Mouse (Mus musculus) MEL (cell line): ENCODE measurements around the gene Ap4b1. TPM values are rescaled to one million over a fixed set of nuclear protein-coding genes. Genes with fewer than 3 reads are reported as not detected.

Source experiments
- DNase-seq: peaks from one replicate; pipeline ENCODE4 v3.0.0; 2011; ENCODE audit warnings: low read depth, low spot score
- H3K27ac ChIP-seq: 2 replicates; pipeline ENCODE4 v1.5.1; 2012; ENCODE audit warnings: low read depth, mild to moderate bottlenecking, control low read depth, low read length, moderate library complexity; ENCODE audit not compliant: control insufficient read depth
- H3K27me3 ChIP-seq, 2 experiments: fragments of 150-350 bp in 1 of 2; sonication (generic) in 1 of 2; 2 replicates each; pipeline ENCODE4 v1.6.1; 2012; ENCODE audit warnings: low read length in 2 of 2, mild to moderate bottlenecking in 2 of 2, improper control_type of control experiment in 1 of 2, moderate library complexity in 1 of 2; ENCODE audit not compliant: insufficient read depth in 2 of 2, control insufficient read depth in 1 of 2
- H3K36me3 ChIP-seq, 2 experiments: 2 replicates each; pipeline ENCODE4 v1.6.1; 2012 to 2014; ENCODE audit warnings: low read length in 2 of 2, improper control_type of control experiment in 1 of 2, inconsistent platforms in 1 of 2, mild to moderate bottlenecking in 1 of 2; ENCODE audit not compliant: insufficient read depth in 2 of 2, control insufficient read depth in 1 of 2
- H3K4me1 ChIP-seq, 2 experiments: fragments of 150-350 bp in 1 of 2; sonication (generic) in 1 of 2; 2 replicates each; pipeline ENCODE4 v1.6.1; 2012; ENCODE audit warnings: low read length in 2 of 2, improper control_type of control experiment in 1 of 2, mild to moderate bottlenecking in 1 of 2; ENCODE audit not compliant: insufficient read depth in 2 of 2, control insufficient read depth in 1 of 2
- H3K4me3 ChIP-seq, 2 experiments: fragments of 150-350 bp in 1 of 2; sonication (generic) in 1 of 2; 2 replicates each; pipeline ENCODE4 v1.5.1; 2012; ENCODE audit warnings: low read depth in 2 of 2, low read length in 2 of 2, mild to moderate bottlenecking in 2 of 2, moderate library complexity in 2 of 2, control low read depth in 1 of 2, improper control_type of control experiment in 1 of 2; ENCODE audit not compliant: control insufficient read depth in 1 of 2, insufficient read depth in 1 of 2
- H3K79me2 ChIP-seq: 2 replicates; pipeline ENCODE4 v1.6.1; 2012; ENCODE audit warnings: mild to moderate bottlenecking, low read length, moderate library complexity; ENCODE audit not compliant: control insufficient read depth, poor library complexity, insufficient read depth
- H3K9ac ChIP-seq: 2 replicates; pipeline ENCODE4 v1.6.1; 2012; ENCODE audit warnings: low read depth, mild to moderate bottlenecking, control low read depth, low read length, moderate library complexity; ENCODE audit not compliant: control insufficient read depth, poor library complexity, severe bottlenecking
- H3K9me3 ChIP-seq: fragments of 150-350 bp; sonication (generic); replicated peaks from 2 replicates; pipeline ENCODE4 v1.6.1; 2012; ENCODE audit warnings: mild to moderate bottlenecking, low read length, improper control_type of control experiment, moderate library complexity; ENCODE audit not compliant: insufficient read depth
- BHLHE40 ChIP-seq: IDR thresholded peaks from 2 replicates; pipeline ENCODE4 v1.6.1; 2012; ENCODE audit warnings: low read depth, mild to moderate bottlenecking, inconsistent platforms, low read length, improper control_type of control experiment, borderline replicate concordance
- CHD1 ChIP-seq: IDR thresholded peaks from 2 replicates; pipeline ENCODE4 v1.6.1; 2012; ENCODE audit warnings: low read depth, mild to moderate bottlenecking, inconsistent platforms, low read length, improper control_type of control experiment
- CHD2 ChIP-seq: IDR thresholded peaks from 2 replicates; pipeline ENCODE4 v1.6.1; 2011; ENCODE audit warnings: low read length, improper control_type of control experiment
- ETS1 ChIP-seq: IDR thresholded peaks from 2 replicates; pipeline ENCODE4 v1.6.1; 2012; ENCODE audit warnings: low read depth, mild to moderate bottlenecking, inconsistent platforms, low read length, improper control_type of control experiment, moderate library complexity
- GATA1 ChIP-seq: IDR thresholded peaks from 2 replicates; pipeline ENCODE4 v1.6.1; 2011; ENCODE audit warnings: low read depth, low read length, improper control_type of control experiment
- HCFC1 ChIP-seq: IDR thresholded peaks from 2 replicates; pipeline ENCODE4 v1.6.1; 2012; ENCODE audit warnings: low read depth, mild to moderate bottlenecking, inconsistent platforms, low read length, improper control_type of control experiment, moderate library complexity
- MAFK ChIP-seq: IDR thresholded peaks from 2 replicates; pipeline ENCODE4 v1.6.1; 2011; ENCODE audit warnings: low read depth, mild to moderate bottlenecking, low read length, improper control_type of control experiment, borderline replicate concordance
- MAX ChIP-seq: IDR thresholded peaks from 2 replicates; pipeline ENCODE4 v1.6.1; 2011; ENCODE audit warnings: low read length, improper control_type of control experiment
- MAZ ChIP-seq: IDR thresholded peaks from 2 replicates; pipeline ENCODE4 v1.6.1; 2012; ENCODE audit warnings: low read depth, mild to moderate bottlenecking, inconsistent platforms, low read length, improper control_type of control experiment
- MEF2A ChIP-seq: IDR thresholded peaks from 2 replicates; pipeline ENCODE4 v1.6.1; 2014; ENCODE audit warnings: low read depth, mild to moderate bottlenecking, inconsistent platforms, low read length, improper control_type of control experiment; ENCODE audit not compliant: poor library complexity, insufficient replicate concordance, severe bottlenecking; ENCODE audit errors: extremely low read depth
- MXI1 ChIP-seq: IDR thresholded peaks from 2 replicates; pipeline ENCODE4 v1.6.1; 2011; ENCODE audit warnings: mild to moderate bottlenecking, low read depth, low read length, improper control_type of control experiment
- MYB ChIP-seq: IDR thresholded peaks from 2 replicates; pipeline ENCODE4 v1.6.1; 2011; ENCODE audit warnings: mild to moderate bottlenecking, low read depth, low read length, improper control_type of control experiment
- NRF1 ChIP-seq: IDR thresholded peaks from 2 replicates; pipeline ENCODE4 v1.6.1; 2014; ENCODE audit warnings: low read depth, mild to moderate bottlenecking, inconsistent platforms, low read length, improper control_type of control experiment, moderate library complexity; ENCODE audit not compliant: poor library complexity, insufficient read depth, severe bottlenecking
- POLR2AphosphoS5 ChIP-seq: IDR thresholded peaks from 2 replicates; pipeline ENCODE4 v1.6.1; 2012; ENCODE audit warnings: low read depth, borderline replicate concordance, mild to moderate bottlenecking, inconsistent platforms, low read length, moderate library complexity, mixed read lengths
- RCOR1 ChIP-seq: IDR thresholded peaks from 2 replicates; pipeline ENCODE4 v1.6.1; 2012; ENCODE audit warnings: low read depth, mild to moderate bottlenecking, inconsistent platforms, low read length, improper control_type of control experiment
- SMC3 ChIP-seq: IDR thresholded peaks from 2 replicates; pipeline ENCODE4 v1.6.1; 2011; ENCODE audit warnings: low read depth, low read length, improper control_type of control experiment
- TBP ChIP-seq: IDR thresholded peaks from 2 replicates; pipeline ENCODE4 v1.8.0; 2011; ENCODE audit warnings: low read depth, low read length, improper control_type of control experiment
- UBTF ChIP-seq: IDR thresholded peaks from 2 replicates; pipeline ENCODE4 v1.6.1; 2012; ENCODE audit warnings: low read depth, mild to moderate bottlenecking, inconsistent platforms, low read length, improper control_type of control experiment, moderate library complexity, borderline replicate concordance; ENCODE audit not compliant: insufficient read depth
- USF2 ChIP-seq, 2 experiments: IDR thresholded peaks; 2 replicates each; pipeline ENCODE4 v1.6.1; 2011 to 2012; ENCODE audit warnings: improper control_type of control experiment in 2 of 2, low read length in 2 of 2, borderline replicate concordance in 1 of 2, inconsistent platforms in 1 of 2, low read depth in 1 of 2, mild to moderate bottlenecking in 1 of 2; ENCODE audit not compliant: insufficient read depth in 1 of 2
- ZC3H11A ChIP-seq: IDR thresholded peaks from 2 replicates; pipeline ENCODE4 v1.6.1; 2012; ENCODE audit warnings: low read depth, mild to moderate bottlenecking, inconsistent platforms, low read length, improper control_type of control experiment
- ZNF384 ChIP-seq: IDR thresholded peaks from 2 replicates; pipeline ENCODE4 v1.6.1; 2012; ENCODE audit warnings: low read depth, mild to moderate bottlenecking, inconsistent platforms, low read length, improper control_type of control experiment
- polyA plus RNA-seq, 2 experiments: library from polyadenylated mRNA; stranded (reverse) in 1 of 2; unstranded in 1 of 2; fragments of >175 nt in 1 of 2; fragments of >200 nt in 1 of 2; gene quantifications; 2 replicates each; pipeline versions ENCODE4 v1.2.1 to v1.2.4; 2012; ENCODE audit warnings: low replicate concordance in 2 of 2, low read depth in 1 of 2; ENCODE audit not compliant: insufficient read length in 2 of 2, insufficient read depth in 1 of 2, missing spikeins in 1 of 2
- total RNA-seq: library from RNA; depleted of rRNA; stranded (reverse); fragments of 300-350 nt; gene quantifications from 2 replicates; pipeline ENCODE4 v1.2.3, GENCODE M21; 2012

Ap4b1 gene
- total and polyA plus RNA-seq, 3 experiments, result 15.1 to 20.2 TPM; not detected in 1

DNA sequence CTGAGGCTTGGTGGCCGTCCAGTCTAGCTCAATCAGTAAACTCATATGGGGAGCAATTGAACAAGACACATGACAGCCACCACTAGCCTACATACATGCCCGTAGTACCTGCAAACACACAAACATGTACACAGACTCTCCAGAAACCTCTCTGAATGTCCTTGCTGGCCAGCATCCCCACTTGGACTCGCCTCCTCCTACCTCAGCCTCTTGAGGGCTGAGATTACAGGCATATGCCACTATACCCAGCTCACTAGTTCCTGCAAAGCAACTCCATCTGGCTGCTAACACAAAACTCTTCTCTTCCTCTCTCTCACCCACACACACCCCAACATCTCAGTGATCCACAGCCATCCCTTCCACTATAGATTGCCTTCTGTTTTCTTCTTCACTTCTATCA lies 29.0 kb upstream of the Ap4b1 start:
- DNase-seq, result no peak
- no peak overlapping the region for H3K4me3 ChIP-seq
- H3K36me3 ChIP-seq, result peaks cover 6 to 13% of the 10 kb centered on the region in 2 experiments
- H3K27me3 ChIP-seq, result no peaks in the 10 kb centered on the region
- TF ChIP-seq USF2 (IDR thresholded peaks at IDR 0.05; ENCODE audit: borderline replicate concordance in 1 of 2, insufficient read depth in 1 of 2, low read depth in 1 of 2, low read length in 2 of 2), result no peak
- no peak for TF ChIP-seq POLR2AphosphoS5
- no peak for TF ChIP-seq GATA1
- TF ChIP-seq TBP, result no peak
- no peak for TF ChIP-seq MAZ
- TF ChIP-seq SMC3, result no peak
- no peak for TF ChIP-seq ZC3H11A
- TF ChIP-seq BHLHE40, result no peak
- H3K27ac ChIP-seq, result no peak overlapping the region
- H3K9ac ChIP-seq, result no peak overlapping the region
- H3K9me3 ChIP-seq, result no peaks in the 10 kb centered on the region
- H3K4me1 ChIP-seq, result peaks cover 0 to 3% of the 10 kb centered on the region in 2 experiments
- H3K79me2 ChIP-seq, result peaks cover 55% of the 10 kb centered on the region

DNA sequence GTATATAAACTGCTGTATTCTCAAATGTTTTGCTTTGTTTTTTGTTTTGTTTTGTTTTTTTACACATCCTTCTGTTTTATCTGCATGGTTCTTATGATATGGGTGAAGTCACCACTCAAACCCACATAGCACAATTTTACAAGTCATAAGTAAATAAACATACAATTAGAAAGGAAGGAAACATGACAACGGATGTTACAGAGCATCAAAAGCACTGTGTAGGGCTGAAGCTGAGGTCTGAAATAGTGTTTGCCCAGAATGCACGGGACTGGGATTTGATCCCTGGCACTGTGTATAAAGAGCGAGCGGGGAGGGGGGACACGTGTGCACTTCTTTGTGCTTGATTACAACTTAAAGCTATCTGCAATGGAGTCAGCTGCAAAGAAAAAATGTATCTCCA lies 28.5 kb upstream of the Ap4b1 start:
- no peak overlapping the region for H3K9ac ChIP-seq
- TF ChIP-seq MAX, result no peak
- TF ChIP-seq CHD2, result no peak
- TF ChIP-seq HCFC1, result no peak
- TF ChIP-seq RCOR1, result no peak
- no peak for TF ChIP-seq MEF2A
- no peak for TF ChIP-seq MAFK
- no peak for TF ChIP-seq ZNF384
- TF ChIP-seq UBTF, result no peak
- TF ChIP-seq MYB, result no peak
- no peak for TF ChIP-seq MXI1
- TF ChIP-seq ETS1, result no peak
- no peak for TF ChIP-seq TBP
- TF ChIP-seq CHD1, result no peak
- TF ChIP-seq NRF1, result no peak
- peaks cover 0 to 3% of the 10 kb centered on the region in 2 experiments for H3K4me1 ChIP-seq
- peaks cover 5 to 13% of the 10 kb centered on the region in 2 experiments for H3K36me3 ChIP-seq
- DNase-seq, result no peak
- H3K9me3 ChIP-seq, result no peaks in the 10 kb centered on the region
- no peak overlapping the region for H3K27ac ChIP-seq
- no peak overlapping the region for H3K4me3 ChIP-seq
- no peaks in the 10 kb centered on the region for H3K27me3 ChIP-seq
- H3K79me2 ChIP-seq, result peaks cover 55% of the 10 kb centered on the region
